ENCODE assay signal across 15 mouse cellular contexts in genomic region chr7:67044121-67044817, GRCm38 (mm10).
DNase-seq lines count a peak whose midpoint lies in the region; ATAC-seq and TF ChIP-seq lines count a peak whose summit lies in the region.
"Had no signal": no experiment of that assay in that cellular context is flagged by ENCODE, and none has a peak within 500 bp of the region (broad histone marks: within the 10 kb centered on the region; RNA-seq: fewer than 3 reads in every experiment).

No protein-coding gene starts in this region.

- 70% methylated on average over 15 of the region's 15 CpGs for WGBS in lung, postnatal 0 days
- 70% methylated on average over 15 of the region's 15 CpGs for WGBS in lung, adult 2 months
- 65% methylated on average over 15 of the region's 15 CpGs for WGBS in heart, embryonic 12.5 days
- WGBS in midbrain, embryonic 11.5 days: 91% methylated on average over 15 of the region's 15 CpGs

- no peaks in the 10 kb centered on the region for H3K36me3 ChIP-seq in lung, postnatal 0 days (ENCODE audit: insufficient read depth, low read length)
- H3K36me3 ChIP-seq in heart, embryonic 12.5 days: no peaks in the 10 kb centered on the region
- H3K36me3 ChIP-seq in midbrain, embryonic 11.5 days (ENCODE audit: control insufficient read depth, insufficient read depth, low read length): no peaks in the 10 kb centered on the region
- H3K36me3 ChIP-seq: forebrain, embryonic 12.5 days; G1E; liver, embryonic 15.5 days; midbrain, embryonic 13.5 days; stomach, embryonic 15.5 days had no signal

- no peaks in the 10 kb centered on the region for H3K27me3 ChIP-seq in lung, postnatal 0 days (replicated peaks; ENCODE audit: insufficient read depth, low read length)
- no peaks in the 10 kb centered on the region for H3K27me3 ChIP-seq in heart, embryonic 12.5 days (replicated peaks)
- H3K27me3 ChIP-seq in midbrain, embryonic 11.5 days (ENCODE audit: control insufficient read depth, insufficient read depth, low read length): no peaks in the 10 kb centered on the region
- H3K27me3 ChIP-seq: forebrain, embryonic 12.5 days; liver, embryonic 15.5 days; midbrain, embryonic 13.5 days; stomach, embryonic 15.5 days had no signal

- no peak overlapping the region for H3K4me3 ChIP-seq in lung, postnatal 0 days (ENCODE audit: low read depth, low read length)
- no peak overlapping the region for H3K4me3 ChIP-seq in lung, adult 2 months (replicated peaks; ENCODE audit: extremely low read depth, low read depth, low read length)
- H3K4me3 ChIP-seq in heart, embryonic 12.5 days: no peak overlapping the region
- no peak overlapping the region for H3K4me3 ChIP-seq in midbrain, embryonic 11.5 days (ENCODE audit: low read depth, low read length)
- H3K4me3 ChIP-seq: forebrain, embryonic 12.5 days; liver, embryonic 15.5 days; midbrain, embryonic 13.5 days; stomach, embryonic 15.5 days had no signal

- no peak for TF ChIP-seq CTCF in lung, postnatal 0 days (IDR thresholded peaks at IDR 0.05)
- TF ChIP-seq CTCF in lung, adult 2 months (IDR thresholded peaks at IDR 0.05; ENCODE audit: insufficient read depth, low read length): no peak

- no peak overlapping the region for H3K4me2 ChIP-seq in lung, postnatal 0 days (replicated peaks; ENCODE audit: low read depth, low read length)
- H3K4me2 ChIP-seq in heart, embryonic 12.5 days: no peak overlapping the region
- H3K4me2 ChIP-seq in midbrain, embryonic 11.5 days: no peak overlapping the region
- H3K4me2 ChIP-seq: forebrain, embryonic 12.5 days; liver, embryonic 15.5 days; midbrain, embryonic 13.5 days; stomach, embryonic 15.5 days had no signal

- no peak overlapping the region for H3K9ac ChIP-seq in lung, postnatal 0 days (replicated peaks; ENCODE audit: low read depth)
- H3K9ac ChIP-seq in heart, embryonic 12.5 days: no peak overlapping the region
- no peak overlapping the region for H3K9ac ChIP-seq in midbrain, embryonic 11.5 days (ENCODE audit: low read length)
- H3K9ac ChIP-seq: forebrain, embryonic 12.5 days; liver, embryonic 15.5 days; midbrain, embryonic 13.5 days; stomach, embryonic 15.5 days had no signal

- DNase-seq in gastrocnemius, adult 18-20 months (ENCODE audit: low spot score): peak; percentile 46
- DNase-seq in gastrocnemius, postnatal 36 days: no peak
- peak; percentile 62 for DNase-seq in lung, postnatal 0 days (ENCODE audit: low spot score)
- DNase-seq in lung, adult 2 months: no peak
- DNase-seq in testis, postnatal 10 days (ENCODE audit: low spot score): peak; percentile 44
- no peak for DNase-seq in midbrain, embryonic 11.5 days (ENCODE audit: low spot score, missing footprints)
- no peak for DNase-seq in MN1 (ENCODE audit: low spot score)
- DNase-seq: kidney, adult 9 months; right cerebral cortex, postnatal 14 days had no signal

- H3K27ac ChIP-seq in lung, postnatal 0 days (ENCODE audit: low read length): peak overlapping the region; percentile 68
- peak overlapping the region; percentile 74 for H3K27ac ChIP-seq in heart, embryonic 12.5 days (ENCODE audit: poor library complexity, severe bottlenecking)
- H3K27ac ChIP-seq in midbrain, embryonic 11.5 days (ENCODE audit: low read depth, low read length): no peak overlapping the region
- H3K27ac ChIP-seq: forebrain, embryonic 12.5 days; liver, embryonic 15.5 days; midbrain, embryonic 13.5 days; stomach, embryonic 15.5 days had no signal

- TF ChIP-seq POLR2A in lung, adult 2 months (IDR thresholded peaks at IDR 0.05; ENCODE audit: borderline replicate concordance, extremely low read depth, low read depth, low read length): no peak

- intact Hi-C loops in gastrocnemius, postnatal 36 days (cut with DNase I): no loop called here

- H3K4me1 ChIP-seq in lung, postnatal 0 days (ENCODE audit: insufficient read depth, low read depth, low read length): no peaks in the 10 kb centered on the region
- H3K4me1 ChIP-seq in lung, adult 2 months (ENCODE audit: control insufficient read depth, insufficient read depth, low read length): no peaks in the 10 kb centered on the region
- H3K4me1 ChIP-seq in heart, embryonic 12.5 days (replicated peaks): peaks cover 13% of the 10 kb centered on the region
- H3K4me1 ChIP-seq in midbrain, embryonic 11.5 days (ENCODE audit: control insufficient read depth, insufficient read depth, low read length): no peaks in the 10 kb centered on the region
- H3K4me1 ChIP-seq: forebrain, embryonic 12.5 days; liver, embryonic 15.5 days; midbrain, embryonic 13.5 days; stomach, embryonic 15.5 days had no signal

- no peak for TF ChIP-seq EP300 in lung, postnatal 0 days (IDR thresholded peaks at IDR 0.05)

- peak; percentile 40 for ATAC-seq in lung, postnatal 0 days
- peak; percentile 60; the same call in 1 of the 2 replicates for ATAC-seq in heart, embryonic 12.5 days (ENCODE audit: insufficient number of reproducible peaks, low FRiP score)
- no peak for ATAC-seq in midbrain, embryonic 11.5 days (ENCODE audit: low FRiP score)
- ATAC-seq: midbrain, embryonic 13.5 days had no signal

- no peaks in the 10 kb centered on the region for H3K9me3 ChIP-seq in lung, postnatal 0 days (ENCODE audit: low read length)
- H3K9me3 ChIP-seq in heart, embryonic 12.5 days (replicated peaks): no peaks in the 10 kb centered on the region
- no peaks in the 10 kb centered on the region for H3K9me3 ChIP-seq in midbrain, embryonic 11.5 days (ENCODE audit: control insufficient read depth, low read length)
- H3K9me3 ChIP-seq: forebrain, embryonic 12.5 days; liver, embryonic 15.5 days; midbrain, embryonic 13.5 days; stomach, embryonic 15.5 days had no signal

Comparison
In these comparisons a context has a peak if more than half of its experiments do, and no peak if none do; other contexts are left out.
1. DNase-seq: peak in gastrocnemius, adult 18-20 months (single experiment), lung, postnatal 0 days (single experiment) and testis, postnatal 10 days (single experiment); none in gastrocnemius, postnatal 36 days (0 of 2), lung, adult 2 months (single experiment), midbrain, embryonic 11.5 days (single experiment) and MN1 (single experiment).